Mouse (Mus musculus): ENCODE results near the gene Golph3l. TPM values are rescaled to one million over a fixed set of nuclear protein-coding genes. Genes with fewer than 3 reads are reported as not detected.

Gene Golph3l
- polyA plus RNA-seq, 1 experiment from 2014 or later, result 41.5 TPM

DNA sequence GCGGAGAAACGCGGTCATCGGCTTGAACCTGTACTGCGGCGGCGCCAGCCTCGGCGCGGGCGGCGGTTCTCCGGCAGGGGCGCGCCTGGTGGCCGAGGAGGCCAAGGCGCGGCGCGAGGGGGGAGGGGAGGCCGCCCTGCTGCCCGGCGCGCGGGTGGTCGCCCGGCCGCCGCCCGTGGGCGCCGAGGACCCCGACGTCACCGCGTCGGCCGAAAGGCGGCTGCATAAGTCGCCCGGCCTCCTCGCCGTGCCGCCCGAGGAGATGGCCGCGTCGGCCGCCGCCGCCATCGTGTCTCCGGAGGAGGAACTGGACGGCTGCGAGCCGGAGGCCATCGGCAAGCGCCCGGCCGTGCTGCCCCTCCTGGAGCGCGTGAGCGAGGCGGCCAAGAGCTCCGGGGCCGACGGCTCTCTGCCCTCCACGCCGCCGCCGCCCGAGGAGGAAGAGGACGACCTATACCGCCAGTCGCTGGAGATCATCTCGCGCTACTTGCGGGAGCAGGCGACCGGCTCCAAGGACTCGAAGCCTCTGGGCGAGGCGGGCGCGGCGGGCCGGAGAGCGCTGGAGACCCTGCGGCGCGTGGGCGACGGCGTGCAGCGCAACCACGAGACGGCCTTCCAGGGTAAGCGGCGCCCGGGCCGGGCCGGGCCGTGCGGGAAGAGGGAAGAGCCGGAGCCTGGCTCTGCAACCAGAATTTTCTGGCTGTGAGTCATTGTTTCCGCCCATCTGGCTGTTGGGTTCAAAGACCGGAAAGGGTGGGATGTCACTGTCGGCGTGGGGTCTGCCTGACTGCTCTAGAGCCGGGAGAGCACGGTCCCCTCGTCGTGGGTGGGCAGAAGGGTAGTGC lies 70.4 kb downstream of the Golph3l start:
- H3K4me2 ChIP-seq (ENCODE audit: low read depth, low read length), result peak overlapping the region; percentile 81
- H3K27me3 ChIP-seq (ENCODE audit: control insufficient read depth, insufficient read depth, low read length), result no peaks in the 10 kb centered on the region
- peak overlapping the region; percentile 99 for H3K9ac ChIP-seq (replicated peaks; ENCODE audit: low read length)
- H3K9me3 ChIP-seq (replicated peaks; ENCODE audit: control insufficient read depth, low read length), result no peaks in the 10 kb centered on the region
- H3K4me3 ChIP-seq (ENCODE audit: low read depth, low read length), result peak overlapping the region; percentile 99
- peak overlapping the region; percentile 91 for H3K27ac ChIP-seq (replicated peaks; ENCODE audit: low read depth, low read length)
- peak; percentile 54 for ATAC-seq (replicated peaks; ENCODE audit: insufficient number of reproducible peaks, low FRiP score, low TSS enrichment, low read depth)
- H3K4me1 ChIP-seq (ENCODE audit: control insufficient read depth, insufficient read depth, low read length), result 0 out of 2 replicates have a peak, but pooled peaks cover 6% of the 10 kb centered on the region
- H3K36me3 ChIP-seq (replicated peaks; ENCODE audit: control insufficient read depth, insufficient read depth, low read depth, low read length), result peaks cover 6% of the 10 kb centered on the region
- DNase-seq (ENCODE audit: low spot score), result peak; percentile 86
- under 1% methylated on average over 85 of the region's 113 CpGs for WGBS

DNA sequence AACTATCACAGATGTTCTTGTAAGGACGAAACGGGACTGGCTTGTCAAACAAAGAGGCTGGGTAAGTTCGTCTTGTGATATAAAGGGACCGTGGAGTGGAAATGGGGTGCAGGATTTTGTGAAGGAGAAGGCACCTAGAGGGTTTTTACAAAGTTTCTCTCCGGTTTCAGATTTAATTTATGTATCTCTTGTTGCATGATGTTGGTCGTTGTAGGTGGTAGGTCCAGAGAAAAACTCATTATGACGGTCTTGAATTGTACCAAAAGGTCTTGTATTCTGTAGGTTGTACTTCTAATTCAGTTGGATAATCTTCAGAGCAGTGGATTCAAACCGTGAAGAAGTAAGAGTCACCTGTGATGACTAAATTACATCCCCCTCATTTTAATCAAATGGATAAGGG lies 71.2 kb downstream of the Golph3l start:
- Histone ChIP-seq H3K4me2 (ENCODE audit: low read depth, low read length) (peak overlapping the region; percentile 81), H3K27ac (replicated peaks; ENCODE audit: low read depth, low read length) (peak overlapping the region; percentile 91; the same call in 1 of the 2 replicates), H3K9me3 (replicated peaks; ENCODE audit: control insufficient read depth, low read length) (no peaks in the 10 kb centered on the region), H3K9ac (replicated peaks; ENCODE audit: low read length) (peak overlapping the region; percentile 99), H3K4me3 (ENCODE audit: low read depth, low read length) (peak overlapping the region; percentile 99), H3K27me3 (ENCODE audit: control insufficient read depth, insufficient read depth, low read length) (no peaks in the 10 kb centered on the region), H3K4me1 (ENCODE audit: control insufficient read depth, insufficient read depth, low read length) (0 out of 2 replicates have a peak, but pooled peaks cover 6% of the 10 kb centered on the region), H3K36me3 (replicated peaks; ENCODE audit: control insufficient read depth, insufficient read depth, low read depth, low read length) (peaks cover 6% of the 10 kb centered on the region)
- 6% methylated on average over 8 of the region's 8 CpGs for WGBS
- no peak for ATAC-seq (replicated peaks; ENCODE audit: insufficient number of reproducible peaks, low FRiP score, low TSS enrichment, low read depth)
- no peak for DNase-seq (ENCODE audit: low spot score)

DNA sequence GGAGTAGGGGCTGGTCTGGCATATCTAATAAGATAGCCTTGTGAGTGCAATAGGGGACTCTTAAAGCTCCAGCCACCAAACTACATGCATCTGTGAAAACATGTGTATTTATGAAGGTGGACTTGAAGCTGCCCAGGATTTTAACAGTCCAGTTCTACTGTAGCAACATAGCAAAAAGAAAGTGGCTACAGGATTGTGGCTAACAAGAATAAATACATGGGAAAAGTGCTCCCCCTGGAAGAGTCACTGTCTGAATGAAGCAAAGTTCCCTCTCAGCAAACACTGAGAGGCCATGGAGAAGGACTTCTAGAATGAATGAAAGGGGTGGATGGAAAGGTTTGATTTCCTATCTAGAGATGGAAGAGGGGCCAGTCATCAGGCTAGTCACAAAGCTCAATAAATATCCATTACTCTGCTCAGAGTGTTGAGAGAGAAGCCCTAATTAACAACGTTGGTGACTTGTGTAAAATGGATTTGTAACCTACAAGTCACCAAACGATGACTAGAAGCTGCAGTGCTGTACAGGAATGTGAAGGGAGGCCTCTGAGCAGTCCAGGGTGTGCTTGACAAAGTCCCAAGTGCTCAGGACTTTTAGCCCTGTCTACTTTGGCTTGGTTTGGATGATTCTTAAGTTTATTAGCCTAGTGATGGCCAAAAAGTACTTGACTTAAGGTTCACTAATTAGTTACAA lies 72.2 kb downstream of the Golph3l start:
- peak overlapping the region; percentile 81 for H3K4me2 ChIP-seq (ENCODE audit: low read depth, low read length)
- 0 out of 2 replicates have a peak, but pooled peaks cover 6% of the 10 kb centered on the region for H3K4me1 ChIP-seq (ENCODE audit: control insufficient read depth, insufficient read depth, low read length)
- H3K9me3 ChIP-seq (replicated peaks; ENCODE audit: control insufficient read depth, low read length), result no peaks in the 10 kb centered on the region
- no peaks in the 10 kb centered on the region for H3K27me3 ChIP-seq (ENCODE audit: control insufficient read depth, insufficient read depth, low read length)
- ATAC-seq (replicated peaks; ENCODE audit: insufficient number of reproducible peaks, low FRiP score, low TSS enrichment, low read depth) (no peak), DNase-seq (ENCODE audit: low spot score) (no peak)
- peak overlapping the region; percentile 99 for H3K4me3 ChIP-seq (ENCODE audit: low read depth, low read length)
- no peak overlapping the region for H3K27ac ChIP-seq (replicated peaks; ENCODE audit: low read depth, low read length)
- 46% methylated on average over 2 of the region's 2 CpGs for WGBS
- H3K9ac ChIP-seq (replicated peaks; ENCODE audit: low read length), result peak overlapping the region; percentile 99
- peaks cover 6% of the 10 kb centered on the region for H3K36me3 ChIP-seq (replicated peaks; ENCODE audit: control insufficient read depth, insufficient read depth, low read depth, low read length)

DNA sequence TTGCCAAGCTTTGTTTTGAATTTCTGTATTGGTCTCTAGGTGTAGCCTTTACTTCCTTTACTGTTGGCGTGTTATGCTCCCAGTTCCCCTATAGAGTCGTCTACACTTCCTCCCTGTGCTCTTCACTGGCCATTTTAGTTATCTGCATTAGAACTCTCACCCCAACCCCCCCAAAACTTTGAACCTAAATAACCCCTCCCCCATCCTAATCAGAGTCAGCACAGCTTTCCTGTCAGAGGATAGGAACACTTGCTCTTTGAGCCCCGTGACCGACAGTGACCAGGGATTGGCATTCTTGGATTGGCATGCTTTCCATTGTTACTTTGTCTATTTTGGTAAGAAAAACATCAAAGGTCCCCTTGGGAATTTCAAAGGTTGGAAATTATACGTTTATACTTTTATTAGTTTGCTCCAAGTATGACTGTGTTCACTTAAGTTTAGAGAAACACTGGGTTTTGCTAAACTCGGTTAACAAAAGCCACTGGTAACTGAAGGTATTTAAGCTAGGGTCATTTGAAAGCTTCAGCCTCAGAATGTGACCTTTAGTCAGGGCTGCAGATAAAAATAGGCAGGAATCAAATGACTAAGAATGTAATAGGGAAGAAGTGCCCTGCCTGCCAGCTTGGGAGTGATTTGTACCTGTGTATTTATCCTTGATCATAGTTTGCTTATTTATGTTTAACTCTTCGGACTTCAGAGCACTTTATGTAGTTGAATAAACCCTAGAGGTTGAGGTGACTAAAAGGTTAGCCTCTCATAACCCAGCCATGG lies 73.4 kb downstream of the Golph3l start:
- H3K27ac ChIP-seq (replicated peaks; ENCODE audit: low read depth, low read length), result no peak overlapping the region
- 51% methylated on average over 7 of the region's 7 CpGs for WGBS
- no peak overlapping the region for H3K9ac ChIP-seq (replicated peaks; ENCODE audit: low read length)
- H3K9me3 ChIP-seq (replicated peaks; ENCODE audit: control insufficient read depth, low read length), result no peaks in the 10 kb centered on the region
- no peak overlapping the region; the same call in 1 of the 2 replicates for H3K4me2 ChIP-seq (ENCODE audit: low read depth, low read length)
- no peaks in the 10 kb centered on the region for H3K27me3 ChIP-seq (ENCODE audit: control insufficient read depth, insufficient read depth, low read length)
- 0 out of 2 replicates have a peak, but pooled peaks cover 6% of the 10 kb centered on the region for H3K4me1 ChIP-seq (ENCODE audit: control insufficient read depth, insufficient read depth, low read length)
- H3K36me3 ChIP-seq (replicated peaks; ENCODE audit: control insufficient read depth, insufficient read depth, low read depth, low read length), result peaks cover 6% of the 10 kb centered on the region
- ATAC-seq (replicated peaks; ENCODE audit: insufficient number of reproducible peaks, low FRiP score, low TSS enrichment, low read depth) (no peak), DNase-seq (ENCODE audit: low spot score) (no peak)
- H3K4me3 ChIP-seq (ENCODE audit: low read depth, low read length), result no peak overlapping the region

DNA sequence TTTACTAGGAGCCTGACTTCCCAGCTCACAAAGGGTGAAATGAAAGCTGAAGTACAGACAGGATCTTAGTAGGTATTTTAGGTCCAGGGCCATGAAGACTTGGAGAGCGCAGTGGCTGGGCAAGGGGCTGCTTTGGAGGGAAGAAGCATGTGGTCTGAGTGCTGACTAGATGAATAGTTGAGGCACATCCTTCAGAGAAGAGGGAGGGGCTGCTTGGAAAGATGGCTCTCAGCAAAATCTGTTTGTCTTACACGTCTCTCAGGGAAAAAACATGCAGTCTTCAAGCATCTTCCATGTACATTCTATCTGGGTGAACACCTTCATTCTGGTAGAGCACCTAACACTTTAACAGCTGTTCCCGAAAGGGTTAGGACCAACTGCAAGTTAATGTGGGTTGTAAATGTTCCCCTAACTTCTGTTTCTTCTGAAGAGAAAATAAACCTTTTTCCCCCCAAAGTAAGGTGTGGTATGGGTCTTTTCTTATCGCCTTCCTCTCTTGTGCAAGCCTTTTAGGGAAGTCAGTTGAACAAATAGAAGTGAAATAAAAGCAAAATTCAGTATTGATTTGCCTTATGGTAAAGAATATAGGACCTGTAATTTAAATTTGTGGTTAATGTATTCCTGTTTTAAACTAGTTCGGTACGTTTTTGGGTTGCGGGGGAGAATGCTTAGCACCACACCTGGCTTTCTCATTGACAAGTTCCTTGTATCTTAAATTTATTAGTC lies 74.2 kb downstream of the Golph3l start:
- Histone ChIP-seq H3K4me2 (ENCODE audit: low read depth, low read length) (no peak overlapping the region), H3K4me1 (ENCODE audit: control insufficient read depth, insufficient read depth, low read length) (peaks cover 6% of the 10 kb centered on the region; the same call in 1 of the 2 replicates)
- no peak for DNase-seq (ENCODE audit: low spot score)

DNA sequence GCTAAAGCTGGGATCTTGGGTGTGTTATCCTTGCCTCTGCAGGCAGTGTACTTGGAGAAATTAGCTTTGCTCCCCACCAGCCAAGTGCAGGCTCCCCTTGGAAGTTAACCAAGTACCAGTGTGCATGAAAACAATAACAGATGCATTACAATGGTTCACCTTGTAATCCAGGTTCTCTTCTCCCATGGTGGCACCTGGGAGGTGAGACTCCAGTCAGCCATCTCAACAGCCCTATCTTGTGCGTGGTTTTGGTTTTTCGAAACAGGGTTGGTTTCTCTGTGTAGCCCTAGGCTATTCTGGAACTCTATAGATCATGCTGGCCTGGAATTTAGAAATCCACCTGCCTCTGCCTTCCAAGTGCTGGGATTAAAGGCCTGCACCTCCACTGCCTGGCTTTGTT lies 74.8 kb downstream of the Golph3l start:
- Histone ChIP-seq H3K36me3 (replicated peaks; ENCODE audit: control insufficient read depth, insufficient read depth, low read depth, low read length) (peaks cover 6% of the 10 kb centered on the region), H3K27me3 (ENCODE audit: control insufficient read depth, insufficient read depth, low read length) (no peaks in the 10 kb centered on the region), H3K9me3 (replicated peaks; ENCODE audit: control insufficient read depth, low read length) (no peaks in the 10 kb centered on the region), H3K4me3 (ENCODE audit: low read depth, low read length) (no peak overlapping the region), H3K9ac (replicated peaks; ENCODE audit: low read length) (no peak overlapping the region), H3K4me2 (ENCODE audit: low read depth, low read length) (no peak overlapping the region), H3K4me1 (ENCODE audit: control insufficient read depth, insufficient read depth, low read length) (peaks cover 6% of the 10 kb centered on the region; the same call in 1 of the 2 replicates), H3K27ac (replicated peaks; ENCODE audit: low read depth, low read length) (no peak overlapping the region)
- 82% methylated on average over 2 of the region's 2 CpGs for WGBS
- ATAC-seq (replicated peaks; ENCODE audit: insufficient number of reproducible peaks, low FRiP score, low TSS enrichment, low read depth) (no peak), DNase-seq (ENCODE audit: low spot score) (no peak)

More for the DNA sequence above, 74.2 kb downstream of the Golph3l start:
- no peak overlapping the region for H3K27ac ChIP-seq (replicated peaks; ENCODE audit: low read depth, low read length)
- no peak overlapping the region for H3K4me3 ChIP-seq (ENCODE audit: low read depth, low read length)
- no peaks in the 10 kb centered on the region for H3K27me3 ChIP-seq (ENCODE audit: control insufficient read depth, insufficient read depth, low read length)
- ATAC-seq (replicated peaks; ENCODE audit: insufficient number of reproducible peaks, low FRiP score, low TSS enrichment, low read depth), result no peak
- H3K9ac ChIP-seq (replicated peaks; ENCODE audit: low read length), result no peak overlapping the region
- peaks cover 6% of the 10 kb centered on the region for H3K36me3 ChIP-seq (replicated peaks; ENCODE audit: control insufficient read depth, insufficient read depth, low read depth, low read length)
- 89% methylated on average over 7 of the region's 7 CpGs for WGBS
- no peaks in the 10 kb centered on the region for H3K9me3 ChIP-seq (replicated peaks; ENCODE audit: control insufficient read depth, low read length)

DNA sequence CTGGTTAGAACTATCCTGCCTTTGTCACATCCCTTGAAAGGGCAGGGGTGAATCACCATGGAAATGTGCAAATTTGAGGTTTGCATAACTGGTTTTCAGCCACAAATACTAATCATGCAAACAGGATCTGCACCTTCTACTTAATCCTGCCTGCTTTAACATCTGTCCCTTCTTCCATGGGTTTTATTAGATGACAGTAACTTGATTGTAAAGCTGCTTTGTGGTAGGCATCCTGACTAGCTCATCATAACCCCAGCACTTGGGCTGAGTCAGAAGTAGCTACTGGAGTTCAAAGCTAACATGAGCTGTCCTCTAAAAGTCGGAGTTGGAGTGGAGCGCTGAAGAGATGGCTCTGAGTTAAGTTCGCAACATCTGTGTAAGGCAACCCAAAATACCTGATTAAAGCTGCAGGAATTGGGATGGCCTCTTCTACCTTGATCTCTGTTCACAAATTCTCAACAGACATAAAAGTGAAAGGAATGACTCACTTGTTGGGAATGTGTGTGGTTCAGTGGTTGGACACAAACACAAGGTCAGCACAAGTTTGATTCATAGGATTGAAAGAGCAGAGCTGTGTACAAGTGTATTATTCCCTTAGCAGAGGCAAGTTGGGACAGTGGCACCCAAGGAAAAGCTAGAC lies 75.4 kb downstream of the Golph3l start:
- Histone ChIP-seq H3K36me3 (replicated peaks; ENCODE audit: control insufficient read depth, insufficient read depth, low read depth, low read length) (peaks cover 6% of the 10 kb centered on the region), H3K4me1 (ENCODE audit: control insufficient read depth, insufficient read depth, low read length) (peaks cover 6% of the 10 kb centered on the region; the same call in 1 of the 2 replicates)
- WGBS, result 93% methylated on average over 3 of the region's 3 CpGs

More for the DNA sequence above, 75.4 kb downstream of the Golph3l start:
- DNase-seq (ENCODE audit: low spot score), result no peak
- Histone ChIP-seq H3K27me3 (ENCODE audit: control insufficient read depth, insufficient read depth, low read length) (no peaks in the 10 kb centered on the region), H3K9ac (replicated peaks; ENCODE audit: low read length) (no peak overlapping the region), H3K9me3 (replicated peaks; ENCODE audit: control insufficient read depth, low read length) (no peaks in the 10 kb centered on the region), H3K4me2 (ENCODE audit: low read depth, low read length) (no peak overlapping the region), H3K27ac (replicated peaks; ENCODE audit: low read depth, low read length) (no peak overlapping the region), H3K4me3 (ENCODE audit: low read depth, low read length) (no peak overlapping the region)
- ATAC-seq (replicated peaks; ENCODE audit: insufficient number of reproducible peaks, low FRiP score, low TSS enrichment, low read depth), result no peak
